Mouse (Mus musculus) cerebellum, adult 8-10 months (tissue): ENCODE results near the gene Rcc2.
A peak's percentile ranks its signal among the peaks of the same experiment; 100 is the strongest.

Experiments used
- DNase-seq: peaks from one replicate; pipeline ENCODE4 v3.0.0; 2022

Rcc2 gene

DNA sequence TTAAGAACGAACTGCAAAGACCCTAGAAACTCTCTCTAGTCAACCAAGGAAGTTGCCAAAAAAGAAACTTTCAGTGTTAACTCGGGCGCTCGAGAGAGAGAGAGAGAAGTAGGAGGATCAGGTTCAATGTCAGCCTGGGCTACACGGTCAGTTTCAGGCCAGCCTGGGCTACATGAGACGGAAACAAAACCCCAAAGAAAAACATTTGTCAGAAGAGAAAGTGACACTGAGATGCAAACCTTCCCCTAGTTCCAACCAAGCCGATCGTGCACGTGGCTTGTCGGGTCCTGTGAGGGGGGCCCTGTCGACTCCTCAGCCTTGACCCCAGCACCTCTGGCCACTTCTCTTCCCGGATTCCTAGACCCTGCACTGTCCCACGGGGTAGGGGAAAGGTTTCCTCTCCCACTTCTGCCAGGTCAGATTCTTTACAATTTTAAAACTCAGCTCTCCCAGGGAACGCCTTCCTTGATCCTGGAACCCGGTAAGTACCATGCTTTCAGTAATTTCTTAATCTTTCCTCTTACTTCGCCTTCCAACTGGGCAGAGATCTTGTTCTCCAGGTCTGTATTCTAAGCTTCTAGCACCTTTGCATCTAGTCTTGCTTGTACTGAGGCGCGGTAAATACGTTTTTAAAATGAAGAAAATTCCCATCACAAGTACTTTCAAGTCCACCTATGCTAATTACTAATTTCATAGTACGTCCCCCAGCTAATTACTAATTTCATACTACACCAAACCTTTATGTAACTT is at the start of gene Rcc2:
Rcc2 (plus strand) TSS at position 273 of the 750 bp plus-strand sequence.
- no peak for DNase-seq

GRCm38 (mm10) chr4:140653835-140654583 is 46.3 kb upstream of the Rcc2 start:
- no peak for DNase-seq

GRCm38 (mm10) chr4:140654798-140655197 is 45.5 kb upstream of the Rcc2 start:
- DNase-seq, result no peak

DNA sequence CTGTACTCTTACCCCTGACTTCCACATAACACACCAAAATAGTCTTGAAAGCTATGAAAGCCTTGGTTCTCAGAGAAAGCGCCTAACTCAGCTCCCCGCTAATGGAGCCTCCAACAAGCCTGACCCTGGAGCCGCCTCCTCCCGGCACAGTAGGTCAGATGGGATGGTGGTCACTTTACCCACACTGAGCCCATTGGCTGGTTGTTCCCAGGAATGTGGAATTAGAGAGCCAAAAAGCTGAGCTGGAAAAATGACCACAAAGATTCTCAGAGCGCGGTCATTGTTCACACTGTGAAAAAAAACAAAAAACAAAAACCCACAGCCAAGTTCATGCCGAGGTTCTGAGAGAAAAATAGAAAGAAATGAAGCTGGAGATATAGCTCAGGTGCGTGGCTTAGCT is 43.8 kb upstream of the Rcc2 start:
- no peak for DNase-seq

GRCm38 (mm10) chr4:140657681-140658575 is 42.4 kb upstream of the Rcc2 start:
- DNase-seq, result peak; percentile 50

DNA sequence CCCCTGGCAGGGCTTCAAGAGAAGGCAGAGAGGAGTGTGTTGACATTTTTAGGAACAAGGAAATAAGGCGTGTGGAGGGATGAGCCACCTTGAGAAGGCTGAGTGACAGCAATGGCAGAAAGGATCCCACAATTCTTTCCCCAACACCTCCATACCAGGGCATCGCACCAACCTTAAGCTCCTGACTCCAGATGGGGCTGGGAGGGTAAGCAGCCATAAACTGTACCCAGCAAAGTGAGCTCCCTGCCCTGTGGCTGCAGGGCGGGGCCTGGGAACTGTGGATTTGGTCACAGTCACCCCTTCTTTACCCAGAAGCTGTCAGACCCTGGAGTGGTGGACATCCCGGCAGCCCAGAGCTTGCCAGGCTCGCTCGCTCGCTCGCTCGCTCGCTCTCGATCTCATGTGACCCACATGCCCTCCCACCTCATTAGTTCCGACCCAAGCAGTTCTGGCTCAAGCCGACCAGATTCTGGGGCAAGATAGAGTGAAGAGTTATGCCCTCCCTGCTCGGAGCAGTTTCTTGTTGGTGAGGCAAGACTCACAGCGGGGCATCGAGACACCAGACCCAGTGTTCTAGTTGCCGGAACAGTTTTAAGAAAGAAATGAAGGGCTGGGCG is 38.8 kb upstream of the Rcc2 start:
- no peak for DNase-seq

DNA sequence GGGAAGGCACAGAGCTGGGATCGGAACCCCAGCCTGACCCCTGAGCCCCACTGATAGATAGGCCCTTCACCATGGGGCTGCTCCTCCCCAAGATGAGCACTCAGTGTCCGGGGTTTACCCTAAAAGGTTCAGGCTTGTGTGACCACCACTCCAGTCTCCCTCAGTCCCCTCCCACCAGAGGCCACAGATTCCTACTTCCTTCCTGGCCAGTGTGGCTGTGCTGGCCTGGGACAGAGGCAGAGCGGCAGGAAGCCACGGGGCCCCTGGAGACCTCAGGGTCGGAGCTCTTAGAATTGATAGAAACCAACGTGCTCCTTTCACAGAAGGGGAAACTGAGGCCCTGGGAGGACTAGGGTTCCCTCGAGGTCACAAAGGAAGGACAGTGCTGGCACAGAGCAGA is 37.9 kb upstream of the Rcc2 start:
- no peak for DNase-seq

DNA sequence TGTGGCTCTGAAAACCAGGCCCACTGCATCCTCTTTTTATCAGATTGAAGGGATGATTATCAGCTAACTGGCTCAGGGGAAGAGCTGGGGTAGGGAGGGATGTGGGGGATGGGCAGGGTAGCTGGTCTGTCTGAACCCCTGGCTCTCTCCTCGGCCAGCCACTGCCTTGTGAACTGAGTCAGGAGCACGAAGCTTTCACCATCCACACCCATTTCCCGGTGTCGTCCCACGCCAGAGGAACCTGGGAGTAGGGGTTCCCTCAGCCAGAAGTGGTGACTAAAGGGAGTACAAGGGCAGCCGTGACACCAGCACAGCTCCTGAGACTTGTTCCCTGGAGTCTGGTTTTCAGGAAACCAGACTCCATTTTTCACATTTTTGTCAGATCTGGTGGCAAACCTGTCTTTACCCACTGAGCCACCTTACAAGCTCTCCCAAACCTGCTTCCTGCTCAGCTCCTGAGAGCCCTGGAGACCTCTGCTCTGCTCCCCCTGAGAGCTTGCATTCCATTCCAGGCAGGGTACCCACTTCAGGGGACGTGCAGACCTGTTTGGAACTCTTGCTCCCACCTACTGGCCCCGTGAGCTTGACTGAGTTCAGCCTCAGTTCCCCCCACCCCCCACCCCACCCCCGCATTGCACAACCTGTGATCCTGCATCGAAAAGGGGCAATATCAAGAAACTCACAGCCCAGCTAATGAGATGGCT is 37.3 kb upstream of the Rcc2 start:
- DNase-seq, result no peak

DNA sequence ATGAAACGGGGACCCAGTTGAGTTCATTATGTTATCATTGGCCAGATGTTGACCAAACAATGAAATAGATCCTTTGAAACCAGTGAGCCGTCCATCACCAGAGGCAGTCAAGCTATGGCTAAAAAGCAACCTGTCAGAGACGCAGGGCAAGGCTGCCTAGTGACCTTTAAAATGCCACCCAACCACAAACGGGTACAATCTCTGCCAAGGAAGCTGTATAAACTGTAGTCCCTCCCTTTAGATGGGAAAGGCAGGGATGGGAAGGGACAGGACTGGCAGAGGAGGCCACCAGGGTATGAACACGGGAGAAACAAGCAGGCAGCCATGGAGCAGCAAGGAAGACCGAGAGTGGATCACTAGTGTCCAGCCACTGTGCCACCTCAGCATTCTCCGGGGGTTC is 35.3 kb upstream of the Rcc2 start:
- no peak for DNase-seq

- peak; percentile 52 for DNase-seq
These were observed 34.6 kb upstream of the Rcc2 start, which contains the start of gene Arhgef10l for GRCm38 (mm10) chr4:140665760-140666159. Gene Arhgef10l, minus strand, starts transcription at chr4:140666012.

GRCm38 (mm10) chr4:140667802-140668201 is 32.5 kb upstream of the Rcc2 start:
- no peak for DNase-seq

- no peak for DNase-seq
These were observed 26.6 kb upstream of the Rcc2 start for GRCm38 (mm10) chr4:140673527-140674264.

GRCm38 (mm10) chr4:140674345-140674926 is 25.9 kb upstream of the Rcc2 start:
- peak; percentile 85 for DNase-seq

DNA sequence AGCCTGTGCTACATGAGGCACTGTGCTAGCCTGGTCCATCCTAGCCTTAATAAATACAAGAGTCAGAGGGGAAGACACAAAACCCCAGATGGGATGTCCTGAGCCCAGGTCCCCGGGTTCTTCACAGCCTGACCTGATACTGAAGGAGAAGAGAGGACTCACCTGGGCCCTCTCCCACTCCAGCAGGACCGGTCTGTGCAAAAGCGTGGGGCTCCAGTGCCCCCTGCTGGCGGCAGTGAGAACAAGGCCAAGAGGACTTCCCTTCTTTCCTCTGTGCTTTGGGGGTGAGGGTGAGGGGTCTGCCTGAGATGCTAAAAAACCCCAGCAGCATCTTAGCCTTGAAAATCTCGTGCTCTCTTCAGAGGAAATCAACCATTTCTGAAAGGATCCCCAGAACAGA is 21.3 kb upstream of the Rcc2 start:
- DNase-seq, result peak; percentile 48

GRCm38 (mm10) chr4:140679723-140680380 is 20.5 kb upstream of the Rcc2 start:
- DNase-seq, result peak; percentile 85

DNA sequence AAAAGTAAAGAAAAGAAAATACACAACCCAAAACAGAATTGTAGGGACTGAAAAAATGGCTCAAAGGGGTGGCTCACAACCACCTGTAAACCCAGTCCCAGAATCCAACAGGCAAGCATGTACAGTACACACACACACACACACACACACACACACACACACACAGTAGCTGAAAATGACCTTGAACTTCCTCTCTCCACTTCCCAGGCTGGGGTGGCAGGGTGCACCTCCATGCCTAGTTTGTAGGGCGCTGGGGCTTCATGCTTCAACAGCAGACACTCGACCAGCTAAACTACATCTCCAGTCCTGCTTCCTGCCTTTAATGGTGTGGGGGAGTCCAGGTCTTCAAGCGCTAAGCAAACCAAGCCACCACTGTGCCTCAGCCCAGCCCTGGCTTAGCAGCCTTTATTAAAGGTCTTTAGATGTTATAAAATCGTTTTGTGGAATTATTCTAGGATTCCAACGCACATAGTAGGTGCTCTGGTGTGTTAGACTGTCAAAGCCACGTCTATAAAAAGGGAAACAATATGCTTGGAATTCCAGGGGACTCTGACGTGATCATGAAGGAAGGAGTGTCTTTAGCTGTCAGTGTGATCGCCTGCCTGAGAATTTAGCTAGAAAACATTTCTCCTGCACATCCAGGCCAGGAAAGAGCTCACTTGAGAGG is 19.5 kb upstream of the Rcc2 start:
- DNase-seq, result no peak

DNA sequence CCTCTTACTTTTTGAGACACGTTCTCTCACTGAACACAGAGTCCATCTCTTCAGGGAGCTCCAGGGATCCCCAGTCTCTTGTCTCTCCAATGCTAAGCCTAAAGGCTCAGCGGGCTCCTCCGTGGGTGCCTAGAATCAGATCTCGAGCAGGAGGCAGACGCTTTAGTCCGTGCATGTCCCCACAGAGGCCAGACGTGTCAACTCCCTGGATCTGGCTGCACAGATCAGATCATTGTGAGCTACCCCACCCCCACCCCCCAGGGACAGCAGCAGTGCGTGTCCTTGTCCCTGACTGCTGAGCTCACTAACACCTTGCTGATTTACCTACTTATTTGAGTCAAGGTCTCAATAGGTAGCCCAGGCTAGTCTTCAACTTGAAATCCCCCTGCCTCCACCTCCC is 16.7 kb upstream of the Rcc2 start:
- no peak for DNase-seq

DNA sequence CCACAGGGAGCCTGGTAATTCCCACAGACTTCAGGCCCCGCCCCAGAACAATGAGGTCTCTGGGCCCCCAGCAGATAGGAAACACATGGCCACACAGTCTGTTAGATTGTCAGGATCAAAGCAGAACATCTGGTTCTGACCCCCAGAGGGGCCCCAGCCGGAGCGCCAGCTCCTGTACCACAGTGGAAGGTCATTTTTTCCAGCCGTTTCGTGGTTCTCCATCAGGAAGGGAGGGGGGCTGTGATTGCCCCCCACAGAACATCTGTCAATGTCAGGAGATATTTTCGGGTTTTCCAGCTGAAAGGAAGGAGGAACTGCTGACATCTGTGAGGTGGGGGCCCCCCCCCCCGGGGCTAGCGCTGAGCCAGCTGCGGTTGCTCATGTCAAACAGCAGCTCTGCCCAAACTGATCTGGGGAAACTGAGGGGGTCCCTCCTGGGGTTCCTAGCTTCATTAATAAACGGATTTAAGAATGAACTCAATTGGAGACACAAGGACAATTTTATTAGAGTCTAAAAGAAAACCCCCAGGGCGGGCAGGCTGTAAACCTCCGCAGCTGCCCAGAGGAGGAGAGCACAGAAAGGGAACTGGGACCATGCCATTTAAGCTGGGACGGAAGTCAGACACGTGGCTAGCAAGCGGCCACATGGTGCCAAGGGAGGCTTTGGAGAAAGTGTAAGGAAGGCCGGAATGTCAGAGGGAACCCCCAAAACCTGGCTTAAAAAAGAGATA is 16.0 kb upstream of the Rcc2 start:
- DNase-seq, result no peak

DNA sequence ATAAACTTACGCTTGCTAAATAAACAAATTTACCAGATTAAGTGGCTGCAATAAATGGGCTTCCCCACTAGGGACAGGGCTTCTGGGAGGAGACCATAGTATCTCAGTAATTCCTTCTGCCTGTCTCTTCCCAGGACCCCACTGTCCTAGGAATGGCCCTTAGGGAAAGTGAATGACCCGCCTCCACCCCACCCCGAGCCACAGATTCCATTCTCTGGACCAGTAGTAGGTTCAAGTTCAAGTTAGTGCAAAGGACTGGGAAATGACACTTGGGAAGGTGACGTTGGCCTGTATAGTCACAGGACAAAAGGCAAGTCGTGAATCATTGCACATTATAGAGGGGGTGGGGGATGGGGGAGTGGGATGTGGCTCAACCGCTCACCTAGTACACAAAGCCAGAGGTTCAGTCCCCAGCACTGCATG is 15.4 kb upstream of the Rcc2 start:
- no peak for DNase-seq
